Mouse (Mus musculus): Measurements from ENCODE around the gene Tamm41. TPM values are rescaled to one million over a fixed set of nuclear protein-coding genes. Genes with fewer than 3 reads are reported as not detected.

The Tamm41 gene
- 1 to 10 TPM; 6.5 to 8.3 TPM for total RNA-seq (2021)
- long read RNA-seq, experiment 1, transcript Tamm41-201 (8 exons, 1,168 nt) = major isoform, 8 of 9 reads
- long read RNA-seq, experiment 1, partial matches to known transcripts = 1 of 9 reads
- long read RNA-seq, experiment 1, other reads (novel, unspliced or antisense) = 0 of 9 reads
- long read RNA-seq, experiment 2, transcript Tamm41-201 (8 exons, 1,168 nt) = major isoform, 7 of 10 reads
- long read RNA-seq, experiment 2, partial matches to known transcripts = 1 of 10 reads
- long read RNA-seq, experiment 2, other reads (novel, unspliced or antisense) = 2 of 10 reads

DNA sequence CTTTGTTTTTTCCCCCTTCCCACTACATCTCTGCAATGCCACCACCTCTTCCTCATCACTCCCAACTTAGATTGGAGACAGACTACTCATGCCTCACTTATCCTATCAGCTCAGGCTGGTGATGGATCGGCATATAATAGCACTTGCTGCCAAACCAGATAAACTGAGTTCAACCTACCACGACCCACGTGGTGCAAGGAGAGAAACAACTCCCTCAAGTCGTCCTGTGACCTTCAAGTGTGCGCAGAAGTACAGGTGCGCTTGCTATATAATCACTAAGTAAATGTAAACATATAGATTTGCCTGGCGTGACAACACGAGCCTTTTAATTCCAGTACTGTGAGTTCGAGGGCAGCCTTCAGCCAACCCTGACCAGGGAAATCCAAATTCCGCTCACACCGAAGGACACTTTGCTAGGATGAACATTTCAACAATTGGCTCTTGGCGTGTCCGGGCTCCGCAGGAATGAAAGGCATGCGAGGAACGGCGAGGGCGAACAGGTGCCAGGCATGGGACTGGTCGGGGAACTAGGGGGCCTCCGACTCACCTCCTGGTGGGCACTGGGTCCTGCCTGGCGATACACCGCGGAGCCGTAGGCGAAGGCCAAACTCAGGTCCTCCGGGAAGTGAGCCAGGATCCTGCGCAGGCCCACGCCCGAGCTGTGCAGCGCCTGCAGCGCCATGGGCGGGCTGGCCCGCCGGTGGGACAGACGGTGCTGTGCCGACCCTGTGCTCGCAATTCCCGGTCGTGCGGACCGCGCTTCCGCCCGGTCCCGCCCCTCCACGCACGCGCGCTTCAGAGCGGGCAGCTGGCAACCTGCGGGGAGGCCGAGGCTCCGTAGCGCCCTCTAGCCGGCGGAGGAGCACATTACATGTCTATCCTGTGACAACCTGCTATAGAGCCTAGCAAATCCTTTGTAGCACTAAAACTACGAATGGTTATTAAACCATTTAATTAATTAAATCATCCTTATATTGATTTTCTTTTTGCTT, at the start of gene Tamm41:
TSS of gene Tamm41 (minus strand) at position 774 of the 992 bp plus-strand sequence.
- peak; percentile 78 to 80 for DNase-seq
- intact Hi-C loops (cut with DNase I) = no loop called here

DNA sequence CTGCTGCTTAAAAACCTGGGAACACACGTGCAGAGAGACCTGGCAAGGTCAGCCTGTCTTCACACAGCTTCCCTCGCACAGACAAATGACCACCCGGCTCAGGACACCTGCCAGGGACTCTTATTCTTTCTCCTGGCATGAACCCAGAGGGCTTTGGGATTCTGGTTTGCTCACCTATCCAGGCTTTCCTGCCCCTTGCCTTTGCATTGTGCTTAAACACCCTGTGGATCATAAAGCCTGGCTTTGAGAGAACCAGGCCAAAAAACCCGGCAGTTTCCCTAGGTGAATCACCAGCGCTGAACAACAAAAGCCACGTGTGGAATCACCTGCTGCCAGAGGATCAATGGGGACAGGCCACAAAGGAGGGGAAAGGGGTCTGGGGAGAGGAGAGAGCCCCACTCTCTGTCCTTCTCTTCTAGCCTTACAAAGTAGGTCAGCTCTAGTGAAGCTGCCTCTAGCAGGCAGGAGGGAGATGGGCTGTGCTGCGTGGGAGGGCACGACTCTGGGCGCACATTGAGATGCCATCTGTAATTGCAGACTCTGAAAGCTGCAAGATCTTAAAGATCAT, 47.7 kb upstream of the Tamm41 start:
- DNase-seq = no peak
- intact Hi-C loops (cut with DNase I) = no loop called here

GRCm38 (mm10) chr6:115076781-115077575, 39.3 kb upstream of the Tamm41 start:
- DNase-seq = no peak
- intact Hi-C loops (cut with DNase I) = no loop called here

- intact Hi-C loops (cut with DNase I) = no loop called here
Observed at GRCm38 (mm10) chr6:115072024-115072423, 34.3 kb upstream of the Tamm41 start.

DNA sequence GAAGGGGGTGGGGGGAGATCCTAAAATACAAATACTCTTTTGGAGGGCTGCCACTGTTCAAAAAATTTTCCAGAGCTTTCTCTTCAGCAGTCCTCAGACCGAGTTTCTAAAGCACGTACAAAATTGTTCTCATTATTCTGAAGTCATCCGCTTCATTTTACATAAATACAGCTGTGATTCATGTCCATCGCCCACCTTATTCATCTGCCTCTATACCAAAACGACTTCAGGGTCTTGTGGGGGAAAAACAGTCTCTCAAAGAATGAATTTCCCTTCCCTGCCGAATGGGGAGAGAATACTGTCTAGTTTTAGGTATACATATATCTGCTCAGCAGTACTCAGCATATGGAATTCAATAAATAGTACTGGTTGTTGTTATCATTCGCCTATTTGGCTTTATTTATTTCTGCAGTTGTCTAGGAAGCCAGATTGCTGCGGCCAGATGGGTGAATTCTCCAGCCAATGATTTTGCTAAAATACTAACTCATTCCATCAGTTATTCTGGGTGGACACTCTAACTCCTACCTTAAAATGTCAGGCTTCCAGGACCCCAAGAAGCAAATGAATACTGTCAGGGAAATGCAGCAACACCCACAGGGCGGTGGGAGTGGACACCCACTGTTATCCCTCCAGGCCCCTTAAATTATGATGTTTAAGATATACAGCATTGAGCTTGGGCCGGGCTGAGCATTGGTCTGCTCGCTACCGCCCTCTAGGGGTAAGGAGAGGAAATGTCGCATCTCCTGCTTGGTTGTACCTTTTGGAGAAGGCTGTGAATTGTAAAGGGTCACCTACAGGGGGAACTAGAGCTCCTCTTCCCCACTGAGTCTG, 27.9 kb upstream of the Tamm41 start:
- peak in 1 of 2 experiments; percentile 15 for DNase-seq
- intact Hi-C loops (cut with DNase I) = no loop called here

More at GRCm38 (mm10) chr6:115072024-115072423, 34.3 kb upstream of the Tamm41 start:
- DNase-seq = peak; percentile 12 to 30

DNA sequence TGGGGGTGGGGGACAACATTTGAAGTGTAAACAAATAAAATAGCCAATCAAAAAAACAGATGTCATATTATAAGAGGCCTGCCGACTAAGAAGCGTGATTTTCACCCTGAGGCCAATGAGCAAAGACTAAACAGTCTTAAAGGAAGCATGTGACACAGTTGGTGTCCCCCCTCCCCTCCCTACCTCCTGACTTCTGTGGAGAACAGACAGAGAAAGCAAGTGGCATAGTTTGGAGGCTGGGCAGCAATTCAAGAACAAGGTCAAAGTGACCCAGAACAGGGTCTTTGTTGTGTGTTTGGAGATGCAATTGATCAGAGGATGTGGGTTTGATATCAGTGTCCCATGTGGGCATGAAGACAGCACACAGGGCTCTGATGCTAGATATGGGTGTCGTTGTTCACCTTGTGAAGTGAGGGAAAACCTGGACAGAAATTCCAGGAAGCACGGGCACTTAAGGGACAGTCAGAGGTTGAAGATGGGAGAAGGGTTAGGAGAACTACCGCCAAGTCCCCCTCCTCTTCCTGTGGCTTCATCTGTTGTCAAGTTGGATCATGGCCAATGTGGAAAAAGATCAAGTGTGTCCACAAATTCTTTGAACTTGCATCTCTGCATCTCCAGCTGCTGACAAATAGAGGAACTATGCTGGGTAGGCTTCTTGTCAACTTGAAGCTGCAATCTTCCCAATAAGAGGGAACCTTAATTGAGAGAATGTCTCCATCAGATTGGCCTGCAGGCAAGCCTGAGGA, 25.1 kb upstream of the Tamm41 start:
- DNase-seq = no peak
- intact Hi-C loops (cut with DNase I) = no loop called here

GRCm38 (mm10) chr6:115059227-115059626, 21.6 kb upstream of the Tamm41 start:
- intact Hi-C loops (cut with DNase I) = loop anchor here (10.0 kb wide), 1 partner anchor 216 kb away; no protein-coding TSS in a partner anchor
- no peak for DNase-seq

DNA sequence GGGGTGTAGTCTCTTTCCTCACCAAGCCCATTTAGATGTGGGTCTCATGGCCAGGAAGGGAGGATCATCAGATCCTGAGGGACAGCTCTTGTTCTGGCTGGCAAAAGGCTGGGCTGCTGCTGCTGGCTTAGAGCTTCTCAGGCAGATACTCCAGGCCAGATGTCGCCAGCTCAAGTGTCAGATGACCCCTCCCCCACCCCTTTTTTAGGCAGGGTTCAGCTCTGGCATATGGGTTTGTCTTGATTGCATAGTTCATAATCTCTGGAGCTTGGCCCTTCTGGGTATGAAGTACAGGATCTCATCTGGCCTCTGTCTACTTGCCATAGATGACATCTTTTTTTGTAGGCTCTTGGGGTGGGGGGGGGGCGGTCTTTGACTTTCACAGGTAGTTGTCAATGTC, 19.0 kb upstream of the Tamm41 start:
- intact Hi-C loops (cut with DNase I) = loop anchor here (10.0 kb wide), 1 partner anchor 218 kb away; no protein-coding TSS in a partner anchor
- DNase-seq = no peak

DNA sequence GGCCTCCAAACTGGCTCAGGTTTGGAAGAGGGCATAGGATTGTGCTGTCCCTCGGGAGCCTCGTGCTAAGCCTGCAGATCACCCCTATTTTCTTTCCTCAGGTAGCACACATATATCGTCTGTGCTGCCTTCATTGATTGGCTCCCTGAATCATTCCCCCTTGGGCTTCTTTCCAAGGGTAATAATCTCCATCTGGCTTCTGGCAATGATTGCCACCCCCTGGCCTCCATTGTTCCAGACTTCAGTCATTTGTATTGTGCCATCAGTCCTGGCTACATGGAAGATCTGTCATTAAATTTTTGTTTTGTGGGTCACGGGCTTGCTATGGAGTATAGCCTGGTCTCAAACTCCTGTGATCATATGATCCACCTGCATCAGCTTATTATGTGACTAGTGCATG, 17.8 kb upstream of the Tamm41 start:
- DNase-seq = no peak
- intact Hi-C loops (cut with DNase I) = loop anchor here (10.0 kb wide), 1 partner anchor 219 kb away; no protein-coding TSS in a partner anchor

GRCm38 (mm10) chr6:115051586-115052197, 14.0 kb upstream of the Tamm41 start:
- DNase-seq = no peak
- intact Hi-C loops (cut with DNase I) = loop anchor here (10.0 kb wide), 1 partner anchor 223 kb away; no protein-coding TSS in a partner anchor

GRCm38 (mm10) chr6:115049015-115049414, 11.3 kb upstream of the Tamm41 start:
- intact Hi-C loops (cut with DNase I) = loop anchor here (5.0 kb wide), 1 partner anchor 488 kb away; no protein-coding TSS in a partner anchor
- DNase-seq = no peak

DNA sequence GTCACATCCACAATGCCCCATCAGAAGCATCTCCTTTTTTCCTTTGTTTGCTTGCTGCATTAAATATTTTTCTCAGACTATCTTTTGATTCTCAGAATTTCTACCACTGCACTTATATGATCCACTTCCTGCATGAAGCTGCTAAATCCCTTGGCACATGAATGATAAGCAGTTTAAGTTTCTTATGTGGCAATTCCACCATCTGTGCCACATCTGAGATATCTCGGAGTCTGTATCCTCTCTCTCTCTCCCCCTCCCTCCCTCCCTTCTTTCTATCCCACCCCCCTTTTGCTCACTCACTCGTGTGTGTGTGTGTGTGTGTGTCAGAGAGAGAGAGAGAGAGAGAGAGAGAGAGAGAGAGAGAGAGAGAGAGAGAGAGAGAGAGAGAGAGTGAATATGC, 10.1 kb upstream of the Tamm41 start:
- DNase-seq = no peak
- intact Hi-C loops (cut with DNase I) = loop anchor here (5.0 kb wide), 1 partner anchor 489 kb away; no protein-coding TSS in a partner anchor

- intact Hi-C loops (cut with DNase I) = loop anchor here (5.0 kb wide), 1 partner anchor 491 kb away; no protein-coding TSS in a partner anchor
- DNase-seq = no peak
Observed at GRCm38 (mm10) chr6:115046064-115046463, 8.4 kb upstream of the Tamm41 start.

DNA sequence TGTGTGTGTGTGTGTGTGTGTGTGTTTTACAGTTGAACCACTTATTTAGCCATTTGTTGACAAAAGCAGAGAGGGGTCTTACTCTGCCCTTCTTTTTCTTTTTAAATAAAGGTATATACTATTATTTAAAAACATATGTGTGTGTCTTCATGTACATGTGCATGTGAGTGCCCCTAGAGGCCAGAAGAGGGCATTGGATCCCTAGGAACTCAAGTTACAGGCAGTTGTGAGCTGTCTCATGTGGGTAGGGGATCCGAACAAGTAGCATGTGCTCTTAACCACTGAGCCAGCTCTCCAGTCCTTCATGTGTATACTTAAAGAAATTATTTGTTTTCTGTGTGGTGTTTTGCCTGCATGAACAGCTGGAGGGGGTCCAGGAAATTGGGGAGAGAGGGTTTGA, 7.0 kb upstream of the Tamm41 start:
- DNase-seq = no peak
- intact Hi-C loops (cut with DNase I) = loop anchor here (5.0 kb wide), 1 partner anchor 493 kb away; no protein-coding TSS in a partner anchor

DNA sequence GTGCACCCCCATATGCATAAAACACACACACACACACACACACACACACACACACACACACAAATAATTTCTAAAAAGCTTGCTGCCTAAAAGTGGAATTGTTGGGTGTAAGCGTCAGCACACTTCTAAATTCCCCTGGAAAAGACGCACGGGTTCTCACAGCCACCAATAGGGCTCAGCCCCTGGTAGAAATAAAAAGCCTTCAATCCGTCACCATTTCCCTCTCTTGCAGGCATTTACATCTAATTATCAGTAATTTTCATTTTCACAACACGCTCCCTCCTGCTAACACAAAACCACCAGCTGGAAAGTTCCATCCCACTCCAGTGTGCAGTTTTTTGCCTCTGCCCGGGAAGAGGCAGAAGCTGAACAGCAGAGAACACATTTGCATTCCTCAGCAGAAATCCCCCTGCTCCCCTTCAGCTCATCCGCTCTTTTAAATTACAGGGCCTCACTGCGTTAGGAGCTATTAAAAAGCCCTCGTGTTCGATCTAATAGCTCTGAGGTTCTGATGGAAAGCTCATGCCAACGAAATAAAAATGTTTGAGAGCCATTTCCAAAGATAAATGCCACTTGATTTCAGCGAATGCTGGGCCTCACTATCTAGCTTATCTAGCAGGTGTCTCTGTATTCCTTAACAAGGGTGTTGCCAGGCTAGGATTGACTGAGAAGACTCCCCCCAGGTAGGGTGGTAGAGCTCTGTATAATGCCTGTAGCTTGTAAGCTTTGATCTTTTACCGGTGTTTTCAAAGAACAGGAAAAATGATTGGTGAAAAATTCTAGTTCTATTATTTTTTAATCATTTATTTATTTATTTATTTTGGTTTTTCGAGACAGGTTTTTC, 6.2 kb upstream of the Tamm41 start:
- DNase-seq = no peak
- intact Hi-C loops (cut with DNase I) = no loop called here

- DNase-seq = no peak
- intact Hi-C loops (cut with DNase I) = no loop called here
Observed at GRCm38 (mm10) chr6:115042609-115043008, 4.9 kb upstream of the Tamm41 start.

- no peak for DNase-seq
- intact Hi-C loops (cut with DNase I) = no loop called here
Observed at GRCm38 (mm10) chr6:115033441-115033840, 4.2 kb downstream of the Tamm41 start.
